Mouse (Mus musculus): ENCODE data around the gene Lrfn2.

DNA sequence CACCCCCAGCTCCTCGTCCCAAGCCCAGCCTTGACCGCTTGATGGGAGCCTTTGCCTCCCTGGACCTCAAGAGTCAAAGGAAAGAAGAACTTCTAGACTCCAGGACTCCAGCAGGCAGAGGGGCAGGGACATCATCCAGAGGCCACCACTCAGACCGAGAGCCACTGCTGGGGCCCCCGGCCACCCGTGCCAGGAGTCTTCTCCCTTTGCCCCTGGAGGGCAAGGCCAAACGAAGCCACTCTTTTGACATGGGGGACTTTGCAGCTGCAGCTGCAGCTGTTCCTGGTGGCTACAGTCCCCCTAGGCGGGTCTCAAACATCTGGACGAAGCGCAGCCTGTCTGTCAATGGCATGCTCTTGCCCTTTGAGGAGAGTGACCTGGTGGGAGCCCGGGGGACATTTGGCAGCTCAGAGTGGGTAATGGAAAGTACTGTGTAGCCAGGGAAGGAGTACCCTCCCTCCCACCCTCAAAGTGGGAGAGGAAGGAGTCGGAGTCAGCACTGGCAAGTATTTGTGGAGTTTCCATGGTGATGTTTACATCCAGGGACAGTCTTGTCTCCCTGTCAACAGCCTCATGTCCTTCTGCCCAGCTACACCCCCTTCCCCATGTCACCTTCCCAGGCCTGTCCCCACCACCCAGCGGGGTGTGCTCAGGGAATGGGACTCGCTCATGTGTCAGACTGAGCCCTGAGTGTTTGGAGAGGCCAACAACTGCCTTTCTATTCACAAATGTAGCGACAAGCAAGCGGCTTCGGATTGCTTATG is 164.8 kb downstream of the Lrfn2 start:
- TF ChIP-seq CTCF (IDR thresholded peaks at IDR 0.05 in 2 of 3, conservative IDR thresholded peaks at IDR 0.05 in 1 of 3; ENCODE audit: control insufficient read depth in 1 of 3, insufficient read depth in 1 of 3, low read depth in 2 of 3, low read length in 3 of 3, poor library complexity in 1 of 3, severe bottlenecking in 1 of 3) (no peak), TCF12 (IDR thresholded peaks at IDR 0.05; ENCODE audit: low read depth, low read length) (no peak), GATA1 (IDR thresholded peaks at IDR 0.05; ENCODE audit: low read depth, low read length) (no peak), ZMIZ1 (IDR thresholded peaks at IDR 0.05; ENCODE audit: low read depth, low read length) (no peak), TBP (IDR thresholded peaks at IDR 0.05; ENCODE audit: low read depth, low read length) (no peak), MEF2A (IDR thresholded peaks at IDR 0.05; ENCODE audit: extremely low read depth, insufficient replicate concordance, low read depth, low read length, poor library complexity, severe bottlenecking) (no peak), TAL1 (IDR thresholded peaks at IDR 0.05; ENCODE audit: low read length) (no peak), CHD1 (IDR thresholded peaks at IDR 0.05; ENCODE audit: low read depth, low read length) (no peak)
